19 mouse cellular contexts compared by ENCODE assay signal in genomic region chr2:154765554-154766008, GRCm38 (mm10). TPM values are rescaled to one million over a fixed set of nuclear protein-coding genes. Genes with fewer than 3 reads are reported as not detected.
DNase-seq lines count a peak whose midpoint lies in the region; ATAC-seq and TF ChIP-seq lines count a peak whose summit lies in the region.
"Had no signal": no experiment of that assay in that cellular context is flagged by ENCODE, and none has a peak within 500 bp of the region (broad histone marks: within the 10 kb centered on the region; RNA-seq: fewer than 3 reads in every experiment).

No protein-coding gene starts in this region.

- H3K4me1 ChIP-seq in heart, embryonic 12.5 days (replicated peaks): peaks cover 14% of the 10 kb centered on the region
- H3K4me1 ChIP-seq in liver, postnatal 0 days (ENCODE audit: insufficient read depth): peaks cover 26% of the 10 kb centered on the region
- H3K4me1 ChIP-seq: embryonic facial prominence, embryonic 12.5 days; forebrain, embryonic 15.5 days; hindbrain, embryonic 15.5 days; midbrain, embryonic 15.5 days had no signal

- H3K9ac ChIP-seq in heart, embryonic 12.5 days: no peak overlapping the region
- H3K9ac ChIP-seq in liver, postnatal 0 days (replicated peaks): no peak overlapping the region; the same call in 1 of the 2 replicates
- H3K9ac ChIP-seq: embryonic facial prominence, embryonic 12.5 days; forebrain, embryonic 15.5 days; hindbrain, embryonic 15.5 days; midbrain, embryonic 15.5 days had no signal

- no peak overlapping the region for H3K4me2 ChIP-seq in heart, embryonic 12.5 days
- peak overlapping the region; percentile 4; the same call in 1 of the 2 replicates for H3K4me2 ChIP-seq in liver, postnatal 0 days (ENCODE audit: low read depth, low read length)
- H3K4me2 ChIP-seq: embryonic facial prominence, embryonic 12.5 days; forebrain, embryonic 15.5 days; hindbrain, embryonic 15.5 days; midbrain, embryonic 15.5 days had no signal

- H3K4me3 ChIP-seq in heart, embryonic 12.5 days: no peak overlapping the region
- no peak overlapping the region for H3K4me3 ChIP-seq in liver, postnatal 0 days (ENCODE audit: low read depth, low read length)
- H3K4me3 ChIP-seq: embryonic facial prominence, embryonic 12.5 days; forebrain, embryonic 15.5 days; hindbrain, embryonic 15.5 days; midbrain, embryonic 15.5 days had no signal

- WGBS in heart, embryonic 12.5 days: 81% methylated on average over 8 of the region's 8 CpGs
- WGBS in liver, postnatal 0 days (ENCODE audit: insufficient replicate concordance): 46% methylated on average over 8 of the region's 8 CpGs

- TF ChIP-seq EP300 in liver, postnatal 0 days (IDR thresholded peaks at IDR 0.05; ENCODE audit: low read depth): no peak

- no peak for DNase-seq in heart, postnatal 4 days
- peak; percentile 34 for DNase-seq in lung, postnatal 10 days
- no peak for DNase-seq in lung, postnatal 36 days
- DNase-seq in liver, postnatal 0 days: peak; percentile 31
- no peak for DNase-seq in retina, embryonic 14.5 days (ENCODE audit: low spot score)
- DNase-seq in layer of hippocampus, adult 8-10 months (ENCODE audit: low spot score in 2 of 2): no peak
- no peak for DNase-seq in neural tube, embryonic 10.5 days (ENCODE audit: extremely low spot score, low spot score)
- DNase-seq: adrenal gland, postnatal 25 days; cerebellum, adult 9-10 months; right cerebral cortex, postnatal 25 days had no signal

- no peaks in the 10 kb centered on the region for H3K9me3 ChIP-seq in heart, embryonic 12.5 days (replicated peaks)
- no peaks in the 10 kb centered on the region for H3K9me3 ChIP-seq in liver, postnatal 0 days (ENCODE audit: low read length)
- H3K9me3 ChIP-seq: embryonic facial prominence, embryonic 12.5 days; forebrain, embryonic 15.5 days; hindbrain, embryonic 15.5 days; midbrain, embryonic 15.5 days had no signal

- TF ChIP-seq CTCF in liver, postnatal 0 days (IDR thresholded peaks at IDR 0.05; ENCODE audit: low read depth): no peak

- ATAC-seq in heart, embryonic 12.5 days (ENCODE audit: insufficient number of reproducible peaks, low FRiP score): no peak
- peak; percentile 52 for ATAC-seq in liver, postnatal 0 days
- ATAC-seq: forebrain, embryonic 15.5 days; midbrain, embryonic 15.5 days had no signal

- H3K27ac ChIP-seq in heart, embryonic 12.5 days (ENCODE audit: poor library complexity, severe bottlenecking): peak overlapping the region; percentile 11; the same call in 1 of the 2 replicates
- peak overlapping the region; percentile 70 for H3K27ac ChIP-seq in liver, postnatal 0 days (ENCODE audit: low read depth)
- H3K27ac ChIP-seq: embryonic facial prominence, embryonic 12.5 days; forebrain, embryonic 15.5 days; hindbrain, embryonic 15.5 days; midbrain, embryonic 15.5 days had no signal

- H3K36me3 ChIP-seq in heart, embryonic 12.5 days: no peaks in the 10 kb centered on the region
- H3K36me3 ChIP-seq in liver, postnatal 0 days (replicated peaks; ENCODE audit: insufficient read depth, low read length): no peaks in the 10 kb centered on the region
- H3K36me3 ChIP-seq: embryonic facial prominence, embryonic 12.5 days; forebrain, embryonic 15.5 days; hindbrain, embryonic 15.5 days; midbrain, embryonic 15.5 days had no signal

- H3K27me3 ChIP-seq in heart, embryonic 12.5 days (replicated peaks): no peaks in the 10 kb centered on the region
- no peaks in the 10 kb centered on the region for H3K27me3 ChIP-seq in liver, postnatal 0 days (ENCODE audit: insufficient read depth, low read length)
- H3K27me3 ChIP-seq: embryonic facial prominence, embryonic 12.5 days; forebrain, embryonic 15.5 days; hindbrain, embryonic 15.5 days; midbrain, embryonic 15.5 days had no signal

RNA-seq across cellular contexts. Expression of gene Gm14214, which starts 4.2 kb away (rescaled TPM):
- polyA plus RNA-seq in heart, embryonic 12.5 days (2016; fragmentation: Nextera tagmentation; extraction: Ambion mirVana): not detected in 2 replicates
- total RNA-seq in heart, postnatal 4 days (2021): not detected
- not detected in 2 replicates for polyA plus RNA-seq in liver, postnatal 0 days (2015; fragmentation: Nextera tagmentation; extraction: Ambion mirVana)
- not detected for total RNA-seq in layer of hippocampus, adult 8-10 months (2022)
- total RNA-seq: adrenal gland, postnatal 25 days; layer of hippocampus, postnatal 10 days had no signal
- polyA plus RNA-seq: C2C12; embryonic facial prominence, embryonic 12.5 days; forebrain, embryonic 15.5 days; gonadal fat pad, adult 2 months; hindbrain, embryonic 15.5 days; limb, embryonic 11.5 days; midbrain, embryonic 15.5 days had no signal

RNA-seq across cellular contexts. Expression of gene Raly, which starts 25.3 kb away (rescaled TPM):
- 27.2 and 29.8 TPM in 2 replicates for polyA plus RNA-seq in heart, embryonic 12.5 days (2016; fragmentation: Nextera tagmentation; extraction: Ambion mirVana)
- total RNA-seq in heart, postnatal 4 days (2021): 100 to 1,000 TPM; 212 to 222 TPM
- 10.0 and 12.1 TPM in 2 replicates for polyA plus RNA-seq in liver, postnatal 0 days (2015; fragmentation: Nextera tagmentation; extraction: Ambion mirVana)
- 10 to 100 TPM; 63.5 to 70.0 (median 64.6) TPM for total RNA-seq in layer of hippocampus, adult 8-10 months (2022)

RNA-seq across cellular contexts. Expression of gene a, which starts 25.6 kb away (rescaled TPM):
- polyA plus RNA-seq in heart, embryonic 12.5 days (2016; fragmentation: Nextera tagmentation; extraction: Ambion mirVana): not detected in 2 replicates
- total RNA-seq in heart, postnatal 4 days (2021): not detected
- polyA plus RNA-seq in liver, postnatal 0 days (2015; fragmentation: Nextera tagmentation; extraction: Ambion mirVana): 0.31 TPM in 1 of 2 replicates, not detected in the other
- not detected for total RNA-seq in layer of hippocampus, adult 8-10 months (2022)
- total RNA-seq: adrenal gland, postnatal 25 days had no signal
- polyA plus RNA-seq: C2C12 had no signal

Comparison
In these comparisons a context has a peak if more than half of its experiments do, and no peak if none do; other contexts are left out.
1. DNase-seq: peak in lung, postnatal 10 days (single experiment) and liver, postnatal 0 days (single experiment); none in heart, postnatal 4 days (single experiment), lung, postnatal 36 days (single experiment), retina, embryonic 14.5 days (single experiment), layer of hippocampus, adult 8-10 months (0 of 2) and neural tube, embryonic 10.5 days (single experiment).